Mouse (Mus musculus): ENCODE results near the gene Arhgdia. TPM values are rescaled to one million over a fixed set of nuclear protein-coding genes. Genes with fewer than 3 reads are reported as not detected.
"Not testable (repeated sequence)": the region's sequence is repeated elsewhere in the genome, so short reads cannot be mapped to it uniquely, and the experiment has no call there.

Gene Arhgdia
- polyA plus RNA-seq, 1 experiment from 2014 or later, result 555 TPM

GRCm38 (mm10) chr11:120582982-120583293 is 1.5 kb upstream of the Arhgdia start:
- not testable (repeated sequence) for H3K9ac ChIP-seq; H3K4me2 ChIP-seq (replicated peaks); H3K9me3 ChIP-seq; ATAC-seq (ENCODE audit: low FRiP score, low read depth); H3K27me3 ChIP-seq; H3K27ac ChIP-seq; H3K4me3 ChIP-seq
- Histone ChIP-seq H3K36me3 (peaks cover 62% of the 10 kb centered on the region), H3K4me1 (peaks cover 24% of the 10 kb centered on the region)
- 87% methylated on average over 2 of the region's 2 CpGs for WGBS

GRCm38 (mm10) chr11:120582268-120582981 is 1.0 kb upstream of the Arhgdia start:
- Histone ChIP-seq H3K4me2 (replicated peaks) (peak overlapping the region; percentile 98), H3K36me3 (peaks cover 62% of the 10 kb centered on the region), H3K9me3 (peaks cover 6% of the 10 kb centered on the region; the same call in 1 of the 2 replicates), H3K4me3 (peak overlapping the region; percentile 69), H3K4me1 (peaks cover 24% of the 10 kb centered on the region), H3K27me3 (no peaks in the 10 kb centered on the region), H3K27ac (peak overlapping the region; percentile 92), H3K9ac (peak overlapping the region; percentile 93)
- 61% methylated on average over 8 of the region's 8 CpGs for WGBS
- ATAC-seq (ENCODE audit: low FRiP score, low read depth), result 0 out of 2 replicates have a peak, but pooled peaks have one; percentile 3

DNA sequence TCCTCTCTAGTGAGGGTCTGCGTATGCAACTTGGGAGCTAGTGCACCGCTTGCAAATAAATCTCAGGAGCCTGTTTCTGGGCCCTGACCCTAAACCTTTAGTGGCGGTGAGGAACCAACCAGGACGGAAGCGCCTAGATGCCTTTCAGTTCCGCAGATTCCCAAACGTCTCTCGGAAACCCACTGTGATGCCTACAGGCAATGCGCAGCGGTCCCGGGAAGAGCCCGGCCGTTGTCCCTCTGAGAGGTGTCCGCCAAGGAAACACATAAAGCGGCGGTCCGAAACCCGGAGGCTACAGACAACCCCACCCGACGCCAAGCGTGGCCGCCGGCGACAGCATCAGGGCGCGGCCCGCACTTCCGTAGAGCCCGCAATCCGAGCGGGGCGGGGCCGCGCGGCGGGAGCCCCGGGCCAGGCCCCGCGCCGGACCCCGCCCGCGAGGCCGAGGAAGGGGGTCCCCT is 523 bp downstream of the Arhgdia start:
- ATAC-seq (ENCODE audit: low FRiP score, low read depth), result peak; percentile 26; the same call in 1 of the 2 replicates
- peak overlapping the region; percentile 98 for H3K4me2 ChIP-seq (replicated peaks)
- H3K36me3 ChIP-seq, result peaks cover 57% of the 10 kb centered on the region
- H3K4me1 ChIP-seq, result peaks cover 24% of the 10 kb centered on the region
- under 1% methylated on average over 36 of the region's 44 CpGs for WGBS
- H3K9me3 ChIP-seq, result peaks cover 6% of the 10 kb centered on the region; the same call in 1 of the 2 replicates
- H3K27me3 ChIP-seq, result no peaks in the 10 kb centered on the region
- peak overlapping the region; percentile 93 for H3K9ac ChIP-seq
- peak overlapping the region; percentile 92 for H3K27ac ChIP-seq
- H3K4me3 ChIP-seq, result peak overlapping the region; percentile 69

DNA sequence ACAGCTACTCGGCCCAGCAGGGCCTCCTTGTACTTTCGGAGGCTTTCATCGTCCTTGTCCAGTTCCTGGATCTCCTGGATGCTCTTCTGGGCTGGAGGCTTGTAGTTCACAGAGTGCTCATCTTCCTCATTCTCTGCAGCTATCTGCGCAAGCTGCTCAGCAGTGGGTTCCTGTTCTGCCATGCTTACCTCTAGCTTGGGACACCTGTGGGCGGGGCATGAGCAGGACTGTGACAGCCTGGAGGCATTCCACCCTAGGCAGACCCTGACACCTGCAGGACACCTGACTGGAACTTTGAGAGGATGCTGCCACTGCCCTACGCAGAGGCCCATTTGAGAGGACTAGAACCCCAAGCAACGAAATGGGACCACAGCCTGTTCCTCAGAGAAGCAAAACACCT is 1.2 kb downstream of the Arhgdia start:
- 61% methylated on average over 7 of the region's 7 CpGs for WGBS
- H3K36me3 ChIP-seq, result peaks cover 50% of the 10 kb centered on the region
- no peaks in the 10 kb centered on the region for H3K27me3 ChIP-seq
- peak overlapping the region; percentile 69 for H3K4me3 ChIP-seq
- H3K27ac ChIP-seq, result peak overlapping the region; percentile 92
- H3K9ac ChIP-seq, result peak overlapping the region; percentile 93
- H3K4me1 ChIP-seq, result peaks cover 24% of the 10 kb centered on the region
- peak overlapping the region; percentile 98 for H3K4me2 ChIP-seq (replicated peaks)
- peaks cover 6% of the 10 kb centered on the region; the same call in 1 of the 2 replicates for H3K9me3 ChIP-seq
- ATAC-seq (ENCODE audit: low FRiP score, low read depth), result no peak

- H3K27ac ChIP-seq, result peak overlapping the region; percentile 92; the same call in 1 of the 2 replicates
- peaks cover 45% of the 10 kb centered on the region for H3K36me3 ChIP-seq
- ATAC-seq (ENCODE audit: low FRiP score, low read depth), result no peak
- no peaks in the 10 kb centered on the region for H3K27me3 ChIP-seq
- WGBS, result 64% methylated on average over 15 of the region's 15 CpGs
- peaks cover 6% of the 10 kb centered on the region; the same call in 1 of the 2 replicates for H3K9me3 ChIP-seq
- peak overlapping the region; percentile 98 for H3K4me2 ChIP-seq (replicated peaks)
- H3K4me1 ChIP-seq, result peaks cover 27% of the 10 kb centered on the region
- H3K4me3 ChIP-seq, result peak overlapping the region; percentile 69
- peak overlapping the region; percentile 93 for H3K9ac ChIP-seq
These were observed 1.9 kb downstream of the Arhgdia start for GRCm38 (mm10) chr11:120579316-120580107.

DNA sequence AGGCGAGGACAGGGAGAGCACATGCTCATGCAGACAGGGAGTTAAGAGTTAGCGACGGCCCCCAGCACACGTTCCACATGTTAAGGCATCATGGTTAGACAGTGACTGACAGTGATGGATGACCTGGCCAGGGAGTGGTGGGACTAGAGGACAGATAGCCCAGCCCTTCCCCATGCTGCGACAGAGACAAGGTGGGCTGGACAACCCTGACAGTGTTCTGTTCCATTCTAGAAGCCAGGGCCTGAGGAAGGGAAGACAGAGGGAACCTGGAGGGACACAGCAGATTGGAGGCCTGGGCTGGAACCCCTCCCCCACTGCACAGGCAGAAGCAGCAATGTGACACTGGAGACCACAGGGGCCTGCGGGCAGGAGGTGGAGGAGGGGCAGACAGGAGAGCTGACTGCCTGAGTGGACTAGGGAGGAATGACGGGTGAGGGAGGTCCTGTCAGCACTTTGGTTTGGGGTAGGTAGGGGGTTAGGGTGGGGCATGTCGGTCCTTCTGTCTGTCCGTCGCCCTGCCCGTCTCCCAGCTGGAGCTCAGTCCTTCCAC is 2.7 kb downstream of the Arhgdia start:
- WGBS, result 70% methylated on average over 11 of the region's 11 CpGs
- Histone ChIP-seq H3K4me1 (peaks cover 32% of the 10 kb centered on the region), H3K36me3 (peaks cover 37% of the 10 kb centered on the region), H3K9ac (peak overlapping the region; percentile 39; the same call in 1 of the 2 replicates), H3K27me3 (no peaks in the 10 kb centered on the region), H3K9me3 (peaks cover 1% of the 10 kb centered on the region; the same call in 1 of the 2 replicates), H3K27ac (no peak overlapping the region), H3K4me2 (replicated peaks) (no peak overlapping the region), H3K4me3 (no peak overlapping the region)
- ATAC-seq (ENCODE audit: low FRiP score, low read depth), result no peak

GRCm38 (mm10) chr11:120578024-120578693 is 3.3 kb downstream of the Arhgdia start:
- Histone ChIP-seq H3K27me3 (no peaks in the 10 kb centered on the region), H3K4me1 (peaks cover 32% of the 10 kb centered on the region), H3K36me3 (peaks cover 37% of the 10 kb centered on the region), H3K27ac (no peak overlapping the region), H3K4me3 (no peak overlapping the region), H3K9me3 (no peaks in the 10 kb centered on the region), H3K4me2 (replicated peaks) (no peak overlapping the region), H3K9ac (0 out of 2 replicates have a peak overlapping the region, but pooled peaks have one; percentile 39)
- 81% methylated on average over 10 of the region's 10 CpGs for WGBS
- ATAC-seq (ENCODE audit: low FRiP score, low read depth), result no peak; the same call in 1 of the 2 replicates

GRCm38 (mm10) chr11:120577211-120578023 is 4.0 kb downstream of the Arhgdia start:
- no peak for ATAC-seq (ENCODE audit: low FRiP score, low read depth)
- H3K9me3 ChIP-seq, result no peaks in the 10 kb centered on the region
- H3K4me3 ChIP-seq, result no peak overlapping the region
- H3K27me3 ChIP-seq, result no peaks in the 10 kb centered on the region
- peaks cover 37% of the 10 kb centered on the region for H3K36me3 ChIP-seq
- 85% methylated on average over 7 of the region's 7 CpGs for WGBS
- H3K27ac ChIP-seq, result no peak overlapping the region
- H3K9ac ChIP-seq, result no peak overlapping the region
- H3K4me1 ChIP-seq, result peaks cover 31% of the 10 kb centered on the region
- no peak overlapping the region for H3K4me2 ChIP-seq (replicated peaks)

- no peak for ATAC-seq (ENCODE audit: low FRiP score, low read depth)
- Histone ChIP-seq H3K9ac (no peak overlapping the region), H3K27ac (no peak overlapping the region), H3K36me3 (peaks cover 38% of the 10 kb centered on the region), H3K4me1 (peaks cover 29% of the 10 kb centered on the region), H3K4me3 (no peak overlapping the region), H3K9me3 (no peaks in the 10 kb centered on the region), H3K4me2 (replicated peaks) (no peak overlapping the region), H3K27me3 (no peaks in the 10 kb centered on the region)
- WGBS, result 77% methylated on average over 3 of the region's 3 CpGs
These were observed 5.0 kb downstream of the Arhgdia start for GRCm38 (mm10) chr11:120576365-120576981.

DNA sequence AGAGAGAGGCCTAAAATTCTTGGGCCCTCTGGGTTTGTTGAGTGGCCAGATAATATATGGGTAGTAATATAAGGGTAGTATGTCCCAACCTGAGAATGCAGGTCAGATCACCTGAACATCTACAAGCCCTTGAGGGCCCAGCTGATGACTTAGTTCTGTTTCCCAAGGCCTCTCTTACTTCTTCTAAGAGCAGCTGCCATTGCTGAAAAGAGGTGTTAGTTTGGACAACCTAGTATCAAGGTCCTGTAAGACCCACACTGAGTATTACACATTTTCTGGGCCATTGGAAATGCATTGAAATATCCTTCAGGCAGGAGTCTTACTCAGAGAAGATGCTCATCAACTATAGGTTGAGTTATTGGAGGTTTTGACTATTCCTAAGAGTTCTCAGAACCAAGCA is 5.5 kb downstream of the Arhgdia start:
- H3K9me3 ChIP-seq, result no peaks in the 10 kb centered on the region
- no peak for ATAC-seq (ENCODE audit: low FRiP score, low read depth)
- peaks cover 34% of the 10 kb centered on the region for H3K4me1 ChIP-seq
- H3K4me2 ChIP-seq (replicated peaks), result no peak overlapping the region
- no peaks in the 10 kb centered on the region for H3K27me3 ChIP-seq
- no peak overlapping the region for H3K9ac ChIP-seq
- H3K4me3 ChIP-seq, result no peak overlapping the region
- H3K36me3 ChIP-seq, result peaks cover 43% of the 10 kb centered on the region
- H3K27ac ChIP-seq, result no peak overlapping the region

DNA sequence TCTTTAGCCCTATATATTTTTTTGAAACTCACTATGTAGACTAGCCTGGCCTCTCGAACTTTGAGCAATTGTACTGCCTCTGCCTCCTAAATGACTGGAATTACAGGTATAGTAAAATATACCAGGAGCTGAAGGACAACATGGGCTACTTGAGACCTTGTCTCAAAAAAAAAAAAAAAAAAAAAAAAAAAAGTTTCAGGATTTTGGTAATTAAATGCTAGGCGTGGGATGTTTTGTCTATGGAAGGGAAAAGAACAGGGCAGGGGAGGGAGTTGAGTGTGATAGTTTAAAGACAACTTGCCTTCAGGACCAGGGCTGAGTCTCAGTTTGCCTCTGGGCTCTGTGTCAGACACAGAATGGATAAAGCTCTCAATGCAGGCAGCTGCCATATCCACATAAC is 6.4 kb downstream of the Arhgdia start:
- Histone ChIP-seq H3K4me1 (peaks cover 34% of the 10 kb centered on the region), H3K4me3 (peak overlapping the region; percentile 99; the same call in 1 of the 2 replicates), H3K9ac (no peak overlapping the region), H3K4me2 (replicated peaks) (peak overlapping the region; percentile 80), H3K27ac (no peak overlapping the region), H3K36me3 (peaks cover 51% of the 10 kb centered on the region), H3K27me3 (no peaks in the 10 kb centered on the region), H3K9me3 (no peaks in the 10 kb centered on the region)
- WGBS, result 66% methylated on average over 2 of the region's 2 CpGs
- no peak for ATAC-seq (ENCODE audit: low FRiP score, low read depth)

Measured in limb, embryonic 13.5 days (tissue).